Mouse (Mus musculus): ENCODE results near the gene Olfr92.
"Not testable (repeated sequence)": the region's sequence is repeated elsewhere in the genome, so short reads cannot be mapped to it uniquely, and the experiment has no call there.

Gene Olfr92

DNA sequence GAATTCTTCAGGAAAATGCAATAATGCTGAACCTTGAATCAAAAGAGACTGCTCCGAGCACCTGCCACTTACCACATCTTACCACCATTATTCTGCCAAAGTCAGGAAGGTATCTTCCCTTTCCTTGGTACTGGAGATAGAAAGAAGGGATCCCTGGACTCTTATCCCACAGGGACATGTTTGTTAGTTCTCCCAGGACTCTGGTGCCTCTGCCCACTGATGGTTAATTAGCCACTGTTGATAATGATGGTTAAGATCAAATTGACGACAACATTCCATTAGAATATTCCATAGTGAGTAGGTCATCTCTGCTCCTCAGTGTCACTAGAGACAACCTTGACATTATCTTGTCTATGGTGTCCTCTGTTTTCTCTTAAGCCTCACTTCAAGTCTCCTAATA lies at the start of gene Olfr92:
Olfr92 (minus strand) TSS at position 101 of the 400 bp plus-strand sequence.
- no peak for DNase-seq

DNA sequence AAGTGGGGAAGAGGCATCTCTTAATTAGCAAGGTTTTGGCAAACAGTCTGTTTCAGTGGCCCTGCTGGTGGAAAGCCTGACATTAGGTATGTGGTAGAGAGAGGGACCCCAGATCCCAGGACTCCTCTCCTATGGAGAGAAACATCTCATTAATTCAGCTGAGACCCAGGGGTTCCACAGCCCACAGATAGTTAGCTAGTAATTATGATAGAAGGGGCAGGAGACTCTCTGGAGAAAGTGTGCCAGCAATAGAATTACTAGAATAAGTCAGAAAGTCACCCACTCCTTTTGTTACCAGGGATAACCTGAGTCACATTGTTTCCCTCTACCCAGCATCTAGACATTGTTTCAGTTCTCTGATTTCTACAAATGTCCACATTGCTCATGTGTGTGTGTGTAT lies 41.5 kb upstream of the Olfr92 start, which contains the start of gene Olfr93:
Olfr93 (minus strand) TSS at position 101 of the 400 bp plus-strand sequence.
- DNase-seq = no peak

DNA sequence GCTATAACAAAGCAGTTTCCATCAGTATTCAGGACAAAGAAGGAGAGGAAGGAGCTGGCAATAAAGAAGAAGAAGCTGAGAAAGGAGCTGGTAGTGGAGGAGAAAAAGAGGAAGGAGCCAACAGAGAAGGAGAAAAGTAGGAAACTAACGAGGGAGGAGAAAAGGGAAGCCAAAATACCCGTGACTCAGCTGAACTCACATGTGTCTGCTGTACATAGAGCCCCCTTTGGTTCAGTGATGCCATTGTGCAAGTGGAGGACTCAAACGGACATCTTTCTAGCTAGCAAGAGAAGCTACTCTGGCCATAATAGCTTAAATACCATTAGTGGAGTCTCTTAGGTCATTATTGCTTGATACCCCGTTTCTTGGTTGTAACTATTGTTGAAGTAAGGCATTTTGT lies 11.5 kb upstream of the Olfr92 start:
- DNase-seq = not testable (repeated sequence)

DNA sequence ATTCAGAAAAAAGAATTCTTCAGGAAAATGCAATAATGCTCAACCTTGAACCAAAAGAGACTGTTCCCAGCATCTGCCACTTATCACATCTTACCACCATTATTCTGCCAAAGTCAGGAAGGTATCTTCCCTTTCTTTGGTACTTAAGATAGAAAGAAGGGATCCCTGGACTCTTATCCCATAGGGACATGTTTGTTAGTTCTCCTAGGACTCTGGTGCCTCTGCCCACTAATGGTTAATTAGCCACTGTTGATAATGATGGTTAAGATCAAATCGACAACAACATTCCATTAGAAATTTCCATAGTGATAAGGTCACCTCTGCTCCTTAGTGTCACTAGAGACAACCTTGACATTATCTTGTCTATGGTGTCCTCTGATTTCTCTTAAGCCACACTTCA lies 21.7 kb downstream of the Olfr92 start, which contains the start of gene Olfr91:
Olfr91 (minus strand) TSS at position 101 of the 400 bp plus-strand sequence.
- DNase-seq = no peak

DNA sequence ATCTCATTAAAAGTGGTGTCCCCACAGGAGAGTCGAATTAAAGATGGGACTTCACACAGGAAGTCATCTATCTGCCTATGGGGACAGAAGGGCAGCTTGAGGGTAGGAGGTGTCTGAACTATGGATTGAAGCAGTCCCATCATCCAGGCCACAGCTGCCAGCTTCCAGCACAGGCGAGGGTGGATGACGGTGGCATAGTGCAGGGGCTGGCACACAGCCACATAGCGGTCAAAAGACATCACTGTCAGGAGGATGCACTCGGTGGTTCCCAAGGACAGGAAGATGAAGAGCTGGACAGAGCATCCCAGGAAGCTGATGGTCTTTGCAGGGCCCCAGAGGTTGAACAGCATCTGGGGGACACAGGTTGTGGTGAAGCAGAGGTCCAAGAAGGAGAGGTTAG lies 26.6 kb downstream of the Olfr92 start:
- DNase-seq = no peak

DNA sequence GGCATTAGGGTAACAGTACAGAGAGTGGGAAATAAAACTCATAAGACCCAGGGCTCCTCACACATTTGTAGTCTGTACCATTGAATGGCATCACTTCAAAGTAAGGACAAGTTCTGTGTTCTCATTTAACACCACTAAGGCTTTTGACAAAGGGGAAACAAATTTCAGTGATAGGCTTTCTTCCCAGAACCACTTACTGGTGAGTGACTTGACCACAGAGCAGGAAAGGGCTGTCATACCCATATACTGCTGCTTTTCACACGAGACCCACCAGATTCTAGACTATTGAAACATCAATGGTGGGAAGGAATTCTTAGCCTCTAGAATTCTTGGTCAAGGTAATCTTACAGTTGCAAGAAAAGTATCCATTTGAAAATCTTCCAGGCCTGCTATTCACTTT lies 27.7 kb downstream of the Olfr92 start:
- no peak for DNase-seq

DNA sequence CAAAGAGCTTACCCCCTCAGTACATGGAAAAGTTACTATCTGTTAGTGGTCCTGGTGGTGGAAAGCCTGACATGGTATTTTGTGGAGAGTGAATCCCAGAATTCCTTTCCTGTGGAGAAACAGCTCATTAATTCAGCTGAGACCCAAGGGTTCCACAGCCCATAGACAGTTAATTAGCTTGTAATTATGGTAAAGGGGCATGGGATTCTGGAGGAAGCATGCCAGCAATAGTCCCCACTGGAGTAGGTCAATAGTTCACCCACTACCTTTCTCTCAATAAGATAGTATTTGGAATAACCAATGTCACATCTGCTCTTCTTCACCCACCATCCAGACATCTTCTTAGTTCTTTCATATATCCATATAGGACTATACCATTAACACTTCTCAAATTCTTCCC lies 31.5 kb downstream of the Olfr92 start, which contains the start of gene Olfr90:
Olfr90 (minus strand) TSS at position 101 of the 400 bp plus-strand sequence.
- DNase-seq = no peak

DNA sequence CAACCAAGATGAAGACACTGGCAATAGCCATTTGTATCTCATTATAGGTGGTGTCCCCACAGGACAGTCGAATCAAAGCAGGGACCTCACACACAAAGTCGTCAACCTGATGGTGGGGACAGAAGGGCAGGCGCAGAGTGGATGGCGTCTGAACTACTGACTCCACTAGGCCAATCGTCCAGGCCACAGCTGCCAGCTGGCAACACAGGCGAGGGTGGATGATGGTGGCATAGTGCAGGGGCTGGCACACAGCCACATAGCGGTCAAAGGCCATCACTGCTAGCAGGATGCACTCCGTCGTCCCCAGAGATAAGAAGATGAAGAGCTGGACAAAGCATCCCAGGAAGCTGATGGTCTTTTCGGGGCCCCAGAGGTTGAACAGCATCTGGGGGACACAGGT lies 34.3 kb downstream of the Olfr92 start:
- DNase-seq = no peak

DNA sequence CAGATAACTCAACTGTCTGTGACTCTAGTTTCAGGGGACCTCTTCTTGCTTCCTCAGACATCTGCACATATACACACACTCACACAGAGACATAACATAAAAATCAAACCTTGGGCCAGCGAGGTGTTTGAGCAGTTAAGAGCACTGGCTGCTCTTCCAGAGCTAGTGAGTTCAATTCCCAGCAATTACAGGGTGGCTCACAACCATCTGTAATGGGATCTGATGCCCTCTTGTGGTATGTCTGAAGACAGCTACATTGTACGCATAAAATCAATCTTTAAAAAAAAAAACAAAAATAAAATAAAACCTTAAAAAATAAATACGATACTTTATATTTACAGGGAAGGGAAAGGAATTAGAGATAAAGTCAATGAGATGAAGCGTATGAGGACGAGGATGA lies 35.3 kb downstream of the Olfr92 start:
- no peak for DNase-seq

DNA sequence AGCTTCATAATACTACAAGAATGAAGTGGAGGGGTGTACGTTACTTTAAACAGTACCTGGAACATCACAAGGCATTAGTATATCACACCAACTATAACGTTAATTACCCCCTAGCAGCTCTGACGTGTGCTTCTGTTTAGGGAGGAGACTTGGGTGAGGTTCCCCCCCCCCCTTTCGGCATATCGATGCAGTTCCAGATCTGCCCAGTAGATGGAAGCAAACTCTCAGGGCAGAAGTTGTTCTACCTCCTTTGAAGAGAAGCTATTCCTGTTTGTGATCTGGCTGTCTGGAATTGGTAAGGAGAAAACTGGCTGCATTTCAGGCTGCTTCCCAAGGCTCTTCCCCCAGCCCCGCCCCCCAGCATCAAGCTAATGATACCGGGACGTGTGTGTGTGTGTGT lies 36.6 kb downstream of the Olfr92 start:
- DNase-seq = peak; percentile 19

DNA sequence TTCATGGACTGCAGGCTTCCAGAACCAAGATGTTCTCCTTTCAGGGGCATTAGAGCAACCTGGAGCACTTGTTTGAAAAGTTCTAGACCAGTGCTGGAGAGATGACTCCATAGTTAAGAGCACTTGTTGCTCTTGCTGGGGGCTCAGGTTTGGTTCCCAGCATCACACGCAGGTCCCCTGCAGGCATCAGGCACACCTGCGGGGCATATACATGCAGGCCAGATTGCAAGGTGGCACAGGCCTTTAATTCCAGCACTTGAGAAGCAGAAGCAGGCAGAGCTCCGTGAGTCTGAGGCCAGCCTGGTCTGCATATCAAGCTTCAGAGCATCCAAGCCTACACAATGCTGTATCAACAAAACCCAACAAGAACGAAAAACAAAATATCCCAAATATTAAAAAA lies 38.2 kb downstream of the Olfr92 start:
- DNase-seq = peak; percentile 8

DNA sequence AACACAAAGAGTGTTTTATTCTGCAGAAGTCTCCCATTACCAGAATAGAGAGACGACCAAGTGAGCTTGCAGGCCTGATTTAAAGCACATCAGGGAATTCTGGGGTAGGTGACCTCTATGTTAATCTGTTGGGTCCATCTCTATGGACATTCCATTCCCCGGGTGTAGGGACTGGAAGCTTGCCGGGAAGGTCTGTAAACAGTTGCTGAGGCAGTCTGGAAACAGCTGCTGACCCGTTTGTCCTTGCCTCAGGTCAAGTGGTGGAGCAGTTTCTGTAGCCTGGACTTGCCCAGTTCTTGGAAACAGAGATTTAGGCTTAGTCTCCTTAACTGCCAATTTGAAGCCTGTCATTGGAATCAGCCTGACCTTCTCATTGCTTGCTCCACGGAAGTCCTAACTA lies 39.8 kb downstream of the Olfr92 start:
- DNase-seq = peak; percentile 5

DNA sequence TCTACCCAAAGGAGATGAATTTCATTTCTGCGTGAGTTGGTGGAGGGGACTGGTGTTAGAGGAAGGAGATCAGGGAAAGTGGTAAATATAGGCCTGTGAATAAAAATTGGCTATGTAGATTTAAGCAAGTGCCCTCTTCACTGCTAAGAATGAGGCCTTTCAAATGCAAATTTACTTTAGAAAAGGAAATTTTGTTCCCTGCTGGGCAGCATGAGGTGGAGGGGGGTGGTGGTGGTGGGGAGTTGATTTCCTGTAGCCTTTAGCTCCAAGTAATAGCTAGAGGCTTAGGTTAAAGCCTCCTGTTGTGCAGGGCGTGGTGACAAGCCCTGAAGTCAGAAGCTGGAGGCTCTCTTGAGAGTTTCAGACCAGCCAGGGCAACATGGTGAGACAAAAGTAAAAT lies 40.9 kb downstream of the Olfr92 start:
- no peak for DNase-seq

DNA sequence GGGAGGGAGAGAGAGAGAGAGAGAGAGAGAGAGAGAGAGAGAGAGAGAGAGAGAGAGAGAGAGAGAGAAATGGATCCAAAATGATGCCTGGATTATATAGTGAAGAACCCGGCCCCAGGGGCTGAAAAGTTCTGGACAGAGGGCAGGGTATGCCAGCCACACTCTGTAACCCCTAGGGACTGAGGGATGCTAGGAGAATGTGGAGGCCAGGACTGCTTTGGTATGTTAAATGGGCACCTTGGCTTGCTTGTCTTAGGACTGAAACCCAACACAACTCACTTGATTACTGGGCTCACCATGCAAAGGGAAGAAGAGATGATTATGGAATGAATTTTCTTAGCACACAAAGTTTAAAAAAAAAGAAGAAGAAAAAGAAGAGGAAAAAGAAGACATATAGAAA lies 41.7 kb downstream of the Olfr92 start:
- no peak for DNase-seq

DNA sequence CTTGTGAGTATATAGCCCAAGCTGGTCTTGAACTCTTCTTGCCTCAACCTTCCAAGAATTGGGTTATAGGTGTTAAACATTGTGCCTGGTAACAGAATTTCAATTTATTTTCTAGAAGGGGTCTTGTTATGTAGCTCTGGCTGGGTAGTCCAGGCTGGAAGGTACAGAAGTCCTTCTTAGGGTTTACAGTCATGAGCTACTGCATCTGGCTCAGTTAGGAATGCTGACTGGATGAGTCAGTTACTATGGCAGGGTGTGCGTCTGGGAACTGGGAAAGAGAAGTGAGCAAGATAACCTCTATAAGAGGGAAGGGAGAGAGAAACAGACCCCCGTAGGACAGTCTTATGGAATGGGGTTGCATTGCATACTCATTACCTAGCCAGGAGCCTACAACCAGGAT lies 44.1 kb downstream of the Olfr92 start:
- DNase-seq = no peak

DNA sequence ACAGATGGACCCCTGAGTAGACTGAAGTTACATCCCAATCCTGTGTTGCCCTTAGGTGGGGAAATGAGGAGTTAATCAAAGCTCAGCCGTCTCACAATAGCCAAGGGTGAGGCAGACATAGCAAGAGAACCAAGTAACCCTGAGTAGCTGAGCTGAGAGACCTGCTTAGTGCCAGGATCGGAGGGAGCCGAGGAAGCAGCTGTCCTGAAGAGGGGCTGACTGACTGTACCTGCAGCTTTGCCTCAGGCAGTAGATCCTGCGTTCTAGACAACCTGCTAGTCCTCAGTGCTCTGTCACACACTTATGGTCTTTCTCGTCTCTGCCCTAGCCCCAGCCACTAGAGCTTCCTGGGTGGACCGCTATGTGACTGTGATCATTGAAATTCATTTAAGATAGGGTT lies 44.7 kb downstream of the Olfr92 start:
- no peak for DNase-seq

DNA sequence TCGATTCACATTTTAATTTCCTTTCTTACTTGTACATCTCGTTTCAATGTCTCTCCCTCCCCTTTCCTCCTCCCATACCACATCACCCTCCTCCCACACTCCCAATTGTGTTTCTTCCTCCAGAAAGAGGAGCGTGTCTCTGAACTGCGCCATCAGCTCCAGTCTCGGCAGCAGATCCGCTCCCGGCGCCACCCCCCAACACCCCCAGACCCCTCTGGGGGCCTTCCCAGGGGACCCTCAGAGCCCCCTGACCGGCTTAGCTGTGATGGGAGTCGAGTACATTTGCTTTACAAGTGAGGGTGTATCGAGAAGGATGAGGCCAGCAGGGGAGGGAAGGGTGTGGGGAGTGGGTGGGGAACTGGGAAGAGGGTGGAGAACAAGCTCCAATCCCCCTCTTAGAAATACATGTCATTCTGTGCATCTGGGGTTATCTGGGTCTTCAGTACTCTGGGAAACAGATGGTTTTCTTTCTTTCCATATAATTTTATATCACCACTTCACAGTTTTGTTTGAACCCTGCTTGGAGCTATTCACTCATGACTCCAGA lies 47.1 kb downstream of the Olfr92 start:
- peak; percentile 20 for DNase-seq

DNA sequence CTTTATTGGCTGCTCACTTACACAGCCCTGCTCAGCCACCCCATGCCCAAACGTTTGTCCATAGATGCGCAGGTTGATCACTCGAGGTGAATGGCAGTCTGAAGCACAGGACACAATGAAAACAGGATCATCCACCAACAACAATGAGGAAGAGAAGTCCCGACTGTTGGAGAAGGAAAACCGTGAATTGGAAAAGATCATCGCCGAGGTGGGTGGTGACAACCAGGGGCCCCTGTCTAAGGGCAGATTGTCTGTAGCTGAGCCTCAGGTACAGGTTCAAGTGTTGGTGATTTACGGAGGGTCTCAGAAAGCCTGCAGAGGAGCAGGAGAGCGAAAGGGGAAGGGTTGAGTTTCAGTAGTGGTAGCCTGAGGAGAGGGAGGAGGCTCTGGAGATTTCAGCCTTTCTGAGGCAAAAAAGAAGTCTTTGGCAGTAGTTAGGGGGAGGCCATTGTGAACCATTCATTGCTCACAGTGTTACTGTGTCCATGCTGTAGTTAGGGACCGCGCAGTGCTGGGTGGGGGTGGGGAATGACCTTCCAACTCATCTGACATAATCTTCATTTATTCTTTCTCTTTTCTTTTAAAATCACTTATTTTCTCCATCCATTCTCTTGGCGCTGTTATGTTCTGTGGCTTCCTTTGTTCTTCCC lies 47.7 kb downstream of the Olfr92 start:
- DNase-seq = no peak

DNA sequence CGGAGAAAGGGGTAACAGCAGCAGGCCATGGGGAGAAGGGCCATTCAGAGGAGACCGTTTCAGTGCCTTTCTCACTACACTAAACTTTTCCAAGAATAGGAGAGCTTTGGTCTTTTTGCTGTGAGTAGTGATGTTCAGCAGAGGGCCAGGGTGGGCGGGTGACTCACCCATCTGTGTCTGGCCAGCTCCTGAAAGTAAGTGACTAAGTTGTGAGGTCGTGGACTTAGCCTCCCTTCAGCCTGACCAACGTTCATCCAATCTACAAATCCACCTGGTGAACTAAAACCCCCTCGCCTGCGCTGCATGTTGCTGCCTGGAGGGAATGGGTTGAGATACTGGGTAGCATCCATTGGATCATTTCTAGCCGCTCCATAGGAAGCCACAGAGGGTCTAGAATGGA lies 49.8 kb downstream of the Olfr92 start:
- peak; percentile 5 for DNase-seq

DNA sequence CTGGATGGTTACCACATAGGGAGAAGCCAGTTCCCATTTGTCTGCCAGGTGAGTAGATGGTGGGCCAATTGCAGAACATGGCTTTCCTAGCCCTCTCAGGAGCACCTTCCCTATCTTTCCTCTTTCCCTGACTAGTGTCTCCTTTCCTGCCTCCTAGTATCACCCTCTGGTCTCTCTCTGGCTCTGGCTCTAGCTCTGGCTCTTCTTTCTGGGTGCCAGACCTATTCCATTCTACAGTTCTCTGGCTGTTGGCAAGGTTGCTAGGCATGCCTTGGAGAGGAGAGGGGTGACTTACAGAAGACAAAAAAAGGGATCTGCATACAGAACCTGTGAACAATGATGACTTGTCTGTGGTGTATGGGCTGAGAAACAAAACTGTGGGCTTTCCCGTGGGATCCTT lies 52.0 kb downstream of the Olfr92 start:
- DNase-seq = peak; percentile 4

DNA sequence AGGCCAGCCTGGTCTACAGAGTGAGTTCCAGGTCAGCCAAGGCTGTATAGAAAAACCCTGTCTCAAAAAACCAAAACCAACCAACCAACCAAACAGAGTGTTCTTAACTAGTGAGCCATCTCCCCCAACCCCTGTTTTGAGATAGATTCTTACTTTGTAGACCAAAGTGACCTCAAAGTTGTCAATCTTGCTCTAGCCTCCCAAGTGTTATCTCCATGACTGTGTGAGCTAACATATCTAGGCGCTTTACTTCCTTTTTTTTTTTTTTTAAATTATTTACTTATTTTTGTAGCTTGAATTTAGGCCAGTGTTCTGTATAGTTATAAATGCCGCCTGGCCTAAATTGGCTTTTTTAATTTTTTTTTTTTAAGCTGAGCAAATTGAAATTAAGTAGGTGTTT lies 53.9 kb downstream of the Olfr92 start:
- no peak for DNase-seq

DNA sequence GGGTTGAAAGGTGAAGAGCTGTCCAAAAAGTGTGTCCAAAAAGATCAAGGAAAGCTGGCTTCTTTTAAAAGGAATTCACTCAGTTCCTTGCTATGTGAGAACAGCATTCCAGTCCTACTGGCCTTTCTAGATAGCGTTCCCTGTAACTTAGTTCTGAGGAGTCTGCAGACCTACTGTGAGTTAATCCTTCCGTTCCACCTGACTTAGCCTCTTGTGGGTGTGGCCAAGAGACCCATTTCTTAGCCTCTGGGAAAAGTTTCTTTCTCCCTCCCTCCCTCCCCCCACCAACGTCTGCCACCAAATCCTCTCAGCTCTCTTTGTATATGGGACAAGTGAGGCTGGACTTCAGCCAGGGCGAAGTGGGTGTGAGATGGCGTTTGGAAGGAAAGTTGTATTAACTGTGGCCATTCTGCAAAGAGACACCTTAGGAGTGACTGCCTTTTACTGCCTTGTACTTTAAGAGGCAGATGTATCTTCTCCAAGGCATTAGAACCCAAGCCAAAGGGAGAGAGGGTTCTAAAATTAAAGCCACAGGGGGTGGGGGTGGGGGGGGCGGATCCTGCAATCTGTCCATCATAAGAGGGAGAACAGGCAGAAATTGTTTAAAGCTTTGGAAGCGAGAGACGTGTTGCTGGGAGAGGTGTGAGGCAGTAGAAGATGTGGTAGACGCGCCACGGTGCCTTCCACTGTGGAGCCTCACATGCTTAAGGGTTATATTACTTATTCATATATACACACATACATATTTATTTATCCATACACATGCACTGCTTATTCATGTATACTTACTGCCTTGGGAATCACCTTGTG lies 56.0 kb downstream of the Olfr92 start:
- DNase-seq = no peak

DNA sequence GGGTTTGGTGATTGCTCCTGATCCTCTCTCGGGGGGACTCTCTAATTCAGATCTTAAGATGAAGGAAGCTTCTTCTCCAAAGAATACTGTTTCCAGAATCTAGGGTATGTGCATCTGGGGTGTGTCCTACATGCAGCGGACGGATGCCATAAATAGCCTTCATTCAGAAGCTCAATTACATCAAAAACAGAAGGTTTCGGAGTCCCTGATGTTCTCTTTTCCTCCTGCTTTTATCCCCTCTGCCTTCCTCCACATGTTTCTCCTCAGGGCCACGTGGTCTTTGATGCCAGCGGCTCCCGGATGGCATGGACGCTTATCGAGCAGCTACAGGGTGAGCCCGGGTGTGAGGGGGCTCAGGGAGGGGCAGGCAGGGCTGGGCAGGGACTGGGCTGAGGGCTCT lies 56.8 kb downstream of the Olfr92 start:
- no peak for DNase-seq

DNA sequence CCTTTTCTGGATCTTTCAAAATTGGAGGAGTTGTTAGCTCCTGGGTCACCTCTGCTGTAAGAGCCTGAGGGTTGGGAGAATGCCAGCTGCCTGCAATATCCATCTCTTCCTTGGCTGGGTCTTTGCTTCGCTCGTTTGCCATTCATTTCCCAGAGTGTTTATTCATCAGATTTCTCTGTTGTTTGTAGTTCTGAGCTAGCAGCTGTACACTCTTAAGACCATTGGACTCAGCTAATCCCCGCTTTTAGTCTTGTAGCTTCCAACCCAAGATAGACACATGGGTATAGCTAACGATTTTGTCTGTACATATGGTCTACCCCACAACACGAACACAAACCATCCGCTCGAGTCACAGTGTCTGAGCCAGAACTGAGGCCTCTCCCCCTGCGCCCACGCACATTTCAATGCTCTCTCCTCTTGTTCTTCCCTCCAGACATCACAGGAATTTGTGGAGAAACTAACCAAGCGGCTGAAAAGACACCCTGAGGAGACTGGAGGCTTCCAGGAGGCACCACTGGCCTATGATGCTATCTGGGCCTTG lies 57.7 kb downstream of the Olfr92 start:
- DNase-seq = no peak

Measured in right cerebral cortex, postnatal 25 days (tissue).